Mouse (Mus musculus) CH12.LX (cell line): ENCODE results near the gene Fxyd5. TPM values are rescaled to one million over a fixed set of nuclear protein-coding genes. Genes with fewer than 3 reads are reported as not detected.
A peak's percentile ranks its signal among the peaks of the same experiment; 100 is the strongest.

Source experiments
- DNase-seq: peaks from one replicate; pipeline ENCODE4 v3.0.0-alpha.2; 2013; ENCODE audit errors: extremely low read depth
- H3K27ac ChIP-seq: 2 replicates; pipeline ENCODE4 v1.5.1; 2012; ENCODE audit warnings: low read depth, mild to moderate bottlenecking, control low read depth, moderate library complexity; ENCODE audit not compliant: insufficient read depth
- H3K27me3 ChIP-seq: replicated peaks from 2 replicates; pipeline ENCODE3; 2012; ENCODE audit warnings: inconsistent platforms
- H3K36me3 ChIP-seq, 2 experiments: replicated peaks in 1 of 2; 2 replicates each; pipeline versions ENCODE3 to v1.6.1; 2012; ENCODE audit warnings: inconsistent platforms in 1 of 2, low read length in 1 of 2, mild to moderate bottlenecking in 1 of 2, mixed read lengths in 1 of 2, moderate library complexity in 1 of 2; ENCODE audit not compliant: control insufficient read depth in 1 of 2, insufficient read depth in 1 of 2
- H3K4me1 ChIP-seq, 2 experiments: 2 replicates each; pipeline ENCODE4 v1.6.1; 2012; ENCODE audit warnings: inconsistent platforms in 1 of 2, moderate library complexity in 1 of 2; ENCODE audit not compliant: insufficient read depth in 2 of 2, control insufficient read depth in 1 of 2
- H3K4me2 ChIP-seq: 2 replicates; pipeline ENCODE4 v1.6.1; 2012; ENCODE audit warnings: low read depth, mild to moderate bottlenecking, control low read depth; ENCODE audit not compliant: poor library complexity, insufficient read depth, severe bottlenecking
- H3K4me3 ChIP-seq, 3 experiments: fragments of 150-350 bp in 1 of 3; sonication (generic) in 1 of 3; replicated peaks in 1 of 3; 2 replicates each; pipeline versions ENCODE3 to v1.5.1; 2011 to 2012; ENCODE audit warnings: low read depth in 2 of 3, low read length in 2 of 3, mild to moderate bottlenecking in 2 of 3, moderate library complexity in 2 of 3, control low read depth in 1 of 3, improper control_type of control experiment in 1 of 3, inconsistent platforms in 1 of 3, mixed read lengths in 1 of 3; ENCODE audit not compliant: poor library complexity in 1 of 3
- H3K79me2 ChIP-seq: replicated peaks from 2 replicates; pipeline ENCODE4 v1.6.1; 2012; ENCODE audit warnings: mild to moderate bottlenecking, moderate library complexity; ENCODE audit not compliant: control insufficient read depth, poor library complexity, insufficient read depth, severe bottlenecking; ENCODE audit errors: extremely low read depth
- H3K9ac ChIP-seq: 2 replicates; pipeline ENCODE4 v1.6.1; 2012; ENCODE audit warnings: low read depth, mild to moderate bottlenecking, control low read depth, moderate library complexity; ENCODE audit not compliant: insufficient read depth
- H3K9me3 ChIP-seq: replicated peaks from 2 replicates; pipeline ENCODE3; 2012; ENCODE audit warnings: low read length, inconsistent platforms, mixed read lengths
- CHD1 ChIP-seq: IDR thresholded peaks from 2 replicates; pipeline ENCODE4 v1.6.1; 2012; ENCODE audit warnings: low read depth, low read length, improper control_type of control experiment, inconsistent platforms
- CHD2 ChIP-seq: IDR thresholded peaks from 2 replicates; pipeline ENCODE4 v1.6.1; 2011; ENCODE audit warnings: low read length, improper control_type of control experiment
- E2F4 ChIP-seq: IDR thresholded peaks from 2 replicates; pipeline ENCODE4 v1.6.1; 2011; ENCODE audit warnings: low read depth, low read length, improper control_type of control experiment; ENCODE audit not compliant: insufficient replicate concordance
- ELF1 ChIP-seq: IDR thresholded peaks from 2 replicates; pipeline ENCODE4 v1.6.1; 2014; ENCODE audit warnings: low read depth, mild to moderate bottlenecking, inconsistent platforms, low read length, improper control_type of control experiment
- GABPA ChIP-seq: IDR thresholded peaks from 2 replicates; pipeline ENCODE4 v1.6.1; 2012; ENCODE audit warnings: low read depth, low read length, improper control_type of control experiment, inconsistent platforms; ENCODE audit not compliant: insufficient replicate concordance
- IRF4 ChIP-seq: IDR thresholded peaks from 2 replicates; pipeline ENCODE4 v1.6.1; 2014; ENCODE audit warnings: low read depth, mild to moderate bottlenecking, inconsistent platforms, low read length, improper control_type of control experiment
- JUND ChIP-seq: conservative IDR thresholded peaks from 2 replicates; pipeline ENCODE4 v1.6.1; 2011; ENCODE audit warnings: low read depth, low read length, improper control_type of control experiment
- KAT2A ChIP-seq: IDR thresholded peaks from 2 replicates; pipeline ENCODE4 v1.6.1; 2012; ENCODE audit warnings: low read length, improper control_type of control experiment, inconsistent platforms; ENCODE audit not compliant: insufficient replicate concordance
- MAFK ChIP-seq: IDR thresholded peaks from 2 replicates; pipeline ENCODE4 v1.6.1; 2011; ENCODE audit warnings: low read length, improper control_type of control experiment; ENCODE audit not compliant: insufficient replicate concordance
- MAZ ChIP-seq: IDR thresholded peaks from 2 replicates; pipeline ENCODE4 v1.6.1; 2012; ENCODE audit warnings: low read depth, mild to moderate bottlenecking, inconsistent platforms, low read length, improper control_type of control experiment, moderate library complexity
- NELFE ChIP-seq: IDR thresholded peaks from 2 replicates; pipeline ENCODE4 v1.6.1; 2011; ENCODE audit warnings: low read depth, low read length, improper control_type of control experiment
- NRF1 ChIP-seq: IDR thresholded peaks from 2 replicates; pipeline ENCODE4 v1.6.1; 2014; ENCODE audit warnings: low read depth, mild to moderate bottlenecking, inconsistent platforms, low read length, improper control_type of control experiment, moderate library complexity
- PAX5 ChIP-seq: IDR thresholded peaks from 2 replicates; pipeline ENCODE4 v1.6.1; 2012; ENCODE audit warnings: low read length, inconsistent platforms, mixed read lengths
- POLR2A ChIP-seq: IDR thresholded peaks from 2 replicates; pipeline ENCODE4 v1.6.1; 2011; ENCODE audit warnings: low read depth, mild to moderate bottlenecking, improper control_type of control experiment, low read length
- POLR2AphosphoS2 ChIP-seq: IDR thresholded peaks from 2 replicates; pipeline ENCODE4 v1.6.1; 2011; ENCODE audit warnings: low read depth, low read length, improper control_type of control experiment
- RAD21 ChIP-seq: IDR thresholded peaks from 2 replicates; pipeline ENCODE4 v1.6.1; 2011; ENCODE audit warnings: low read depth, mild to moderate bottlenecking, low read length, improper control_type of control experiment, moderate library complexity
- RCOR1 ChIP-seq: conservative IDR thresholded peaks from 2 replicates; pipeline ENCODE4 v1.6.1; 2012; ENCODE audit warnings: low read depth, mild to moderate bottlenecking, inconsistent platforms, low read length, improper control_type of control experiment
- SIN3A ChIP-seq: IDR thresholded peaks from 2 replicates; pipeline ENCODE4 v1.6.1; 2012; ENCODE audit warnings: low read length, improper control_type of control experiment, inconsistent platforms
- SMC3 ChIP-seq: IDR thresholded peaks from 2 replicates; pipeline ENCODE4 v1.6.1; 2011; ENCODE audit warnings: low read depth, low read length, improper control_type of control experiment
- TBP ChIP-seq: conservative IDR thresholded peaks from 2 replicates; pipeline ENCODE4 v1.6.1; 2011; ENCODE audit warnings: low read depth, low read length, improper control_type of control experiment
- TCF12 ChIP-seq: IDR thresholded peaks from 2 replicates; pipeline ENCODE4 v1.6.1; 2014; ENCODE audit warnings: low read depth, mild to moderate bottlenecking, inconsistent platforms, low read length, improper control_type of control experiment
- UBTF ChIP-seq: IDR thresholded peaks from 2 replicates; pipeline ENCODE4 v1.6.1; 2012; ENCODE audit warnings: low read depth, mild to moderate bottlenecking, inconsistent platforms, low read length, improper control_type of control experiment, moderate library complexity
- USF1 ChIP-seq: IDR thresholded peaks from 2 replicates; pipeline ENCODE4 v1.6.1; 2014; ENCODE audit warnings: low read depth, mild to moderate bottlenecking, inconsistent platforms, low read length, improper control_type of control experiment
- USF2 ChIP-seq: conservative IDR thresholded peaks from 2 replicates; pipeline ENCODE4 v1.6.1; 2011; ENCODE audit warnings: low read depth, low read length, improper control_type of control experiment
- ZKSCAN1 ChIP-seq: IDR thresholded peaks from 2 replicates; pipeline ENCODE4 v1.6.1; 2012; ENCODE audit warnings: low read depth, inconsistent platforms, low read length, improper control_type of control experiment, borderline replicate concordance
- ZMIZ1 ChIP-seq: IDR thresholded peaks from 2 replicates; pipeline ENCODE4 v1.6.1; 2012; ENCODE audit warnings: low read depth, mild to moderate bottlenecking, inconsistent platforms, low read length, improper control_type of control experiment
- dilution Hi-C: fragments of 300-500 bp; cut with MboI; formaldehyde crosslinking; loops from 2 replicates; pipeline ENCODE4 v1.14.3; 2020; ENCODE audit warnings: low sequenced_read_pairs; ENCODE audit not compliant: extremely low pct_unique_long_range_greater_than_20kb, extremely low pct_ligation_motif_present
- in situ Hi-C: fragments of 300-500 bp; cut with MboI; formaldehyde crosslinking; loops from 3 replicates; pipeline ENCODE4 v1.14.3; 2019; ENCODE audit warnings: low sequenced_read_pairs, low pct_ligation_motif_present, low pct_unique_long_range_greater_than_20kb, mixed read lengths
- polyA plus RNA-seq: library from polyadenylated mRNA; unstranded; fragments of >175 nt; gene quantifications from 2 replicates; pipeline ENCODE4 v1.2.1, GENCODE M21; 2012; ENCODE audit warnings: low read depth; ENCODE audit not compliant: insufficient read length
- total RNA-seq, 2 experiments: library from RNA; depleted of rRNA; stranded (reverse); fragments of 300-350 nt in 1 of 2; fragments of >200 nt in 1 of 2; gene quantifications; 2 replicates each; pipeline ENCODE4 v1.2.3; 2012 to 2014

Gene Fxyd5
- total and polyA plus RNA-seq, 3 experiments: 43.8 to 124 (median 71.6) TPM

- in situ Hi-C loops (no loop called here), dilution Hi-C loops (no loop called here)
- no peak for DNase-seq
- no peak overlapping the region for H3K4me3 ChIP-seq
- no peaks in the 10 kb centered on the region for H3K27me3 ChIP-seq
- no peak for TF ChIP-seq KAT2A
- no peak for TF ChIP-seq UBTF
- no peak for TF ChIP-seq JUND
- TF ChIP-seq IRF4: no peak
- no peak for TF ChIP-seq SMC3
- no peak for TF ChIP-seq TBP
- TF ChIP-seq POLR2A: no peak
- no peak for TF ChIP-seq RCOR1
- no peak for TF ChIP-seq CHD2
- TF ChIP-seq PAX5: no peak
- no peak for TF ChIP-seq TCF12
- TF ChIP-seq NELFE: no peak
- TF ChIP-seq E2F4: no peak
- TF ChIP-seq POLR2AphosphoS2: no peak
- TF ChIP-seq ZKSCAN1: no peak
- TF ChIP-seq GABPA: no peak
- peaks cover 0 to 57% of the 10 kb centered on the region in 2 experiments for H3K36me3 ChIP-seq
- no peaks in the 10 kb centered on the region for H3K9me3 ChIP-seq
- no peak overlapping the region for H3K27ac ChIP-seq
- H3K79me2 ChIP-seq: no peaks in the 10 kb centered on the region
- no peak overlapping the region for H3K9ac ChIP-seq
- peaks cover 19 to 73% of the 10 kb centered on the region in 2 experiments for H3K4me1 ChIP-seq
- no peak overlapping the region for H3K4me2 ChIP-seq
Measured at GRCm38 (mm10) chr7:31037675-31038074, 4.6 kb downstream of the Fxyd5 start.

- no peaks in the 10 kb centered on the region for H3K27me3 ChIP-seq
- H3K4me2 ChIP-seq: no peak overlapping the region
- dilution Hi-C loops: no loop called here
- DNase-seq: peak; percentile 52
- no peak overlapping the region for H3K9ac ChIP-seq
- no peak overlapping the region for H3K27ac ChIP-seq
- peaks cover 19 to 68% of the 10 kb centered on the region in 2 experiments for H3K4me1 ChIP-seq
- no peaks in the 10 kb centered on the region for H3K9me3 ChIP-seq
- no peak overlapping the region for H3K4me3 ChIP-seq
- peaks cover 0 to 64% of the 10 kb centered on the region in 2 experiments for H3K36me3 ChIP-seq
- TF ChIP-seq SIN3A (no peak), IRF4 (no peak), TBP (no peak), POLR2AphosphoS2 (no peak), SMC3 (no peak), CHD1 (no peak), MAZ (no peak), MAFK (no peak), RAD21 (no peak), ELF1 (no peak), ZMIZ1 (no peak), USF1 (peak; percentile 47), GABPA (no peak), NRF1 (no peak), USF2 (peak; percentile 26)
- in situ Hi-C loops: no loop called here
- no peaks in the 10 kb centered on the region for H3K79me2 ChIP-seq
Measured at GRCm38 (mm10) chr7:31036917-31037316, 5.4 kb downstream of the Fxyd5 start.
